Mouse (Mus musculus) hindbrain, embryonic 16.5 days (tissue): ENCODE results near the gene Vmn2r111. TPM values are rescaled to one million over a fixed set of nuclear protein-coding genes. Genes with fewer than 3 reads are reported as not detected.
"Not testable (repeated sequence)": the region's sequence is repeated elsewhere in the genome, so short reads cannot be mapped to it uniquely, and the experiment has no call there.

Source experiments
- ATAC-seq: fragments of 200-750 bp; cut with Nextera tagmentation; 2 replicates; pipeline ENCODE4 v1.8.0; 2017; ENCODE audit warnings: moderate TSS enrichment, moderate library complexity
- H3K27ac ChIP-seq: fragments of 300-500 bp; sonication (generic); 2 replicates; pipeline ENCODE4 v1.5.1; 2014; ENCODE audit warnings: low read depth, mild to moderate bottlenecking, control low read depth, low read length, moderate library complexity
- H3K27me3 ChIP-seq: fragments of 300-500 bp; sonication (generic); replicated peaks from 2 replicates; pipeline ENCODE4 v1.6.1; 2014; ENCODE audit warnings: low read length; ENCODE audit not compliant: control insufficient read depth, insufficient read depth
- H3K36me3 ChIP-seq: fragments of 300-500 bp; sonication (generic); 2 replicates; pipeline ENCODE4 v1.6.1; 2014; ENCODE audit warnings: mild to moderate bottlenecking, low read length, moderate library complexity, mixed read lengths; ENCODE audit not compliant: control insufficient read depth, insufficient read depth
- H3K4me1 ChIP-seq: fragments of 300-500 bp; sonication (generic); 2 replicates; pipeline ENCODE4 v1.6.1; 2014; ENCODE audit warnings: low read depth, low read length; ENCODE audit not compliant: control insufficient read depth, insufficient read depth
- H3K4me2 ChIP-seq: fragments of 300-500 bp; sonication (generic); 2 replicates; pipeline ENCODE4 v1.6.1; 2014; ENCODE audit warnings: mild to moderate bottlenecking, low read length, control low read depth, moderate library complexity
- H3K4me3 ChIP-seq: fragments of 300-500 bp; sonication (generic); 2 replicates; pipeline ENCODE4 v1.5.1; 2014; ENCODE audit warnings: mild to moderate bottlenecking, low read length, control low read depth, moderate library complexity
- H3K9ac ChIP-seq: fragments of 300-500 bp; sonication (generic); 2 replicates; pipeline ENCODE4 v1.6.1; 2014; ENCODE audit warnings: low read depth, mild to moderate bottlenecking, control low read depth, low read length, moderate library complexity
- H3K9me3 ChIP-seq: fragments of 300-500 bp; sonication (generic); 2 replicates; pipeline ENCODE4 v1.6.1; 2014; ENCODE audit warnings: mild to moderate bottlenecking, low read length, moderate library complexity; ENCODE audit not compliant: control insufficient read depth
- WGBS: fragments of 180-500 bp; shearing (Covaris S2); extraction: QIAGEN DNeasy Blood & Tissue Kit; methylation state at CpG from one replicate; pipeline ENCODE4 v1.1.7; 2014; 5-methylcytosine and 5-hydroxymethylcytosine counted together
- polyA plus RNA-seq: library from polyadenylated mRNA; unstranded; fragments of >200 nt; fragmentation: Nextera tagmentation; extraction: Ambion mirVana; gene quantifications from 2 replicates; pipeline ENCODE4 v1.2.1, GENCODE M21; 2015

The Vmn2r111 gene
- not detected in 2 replicates for polyA plus RNA-seq

DNA sequence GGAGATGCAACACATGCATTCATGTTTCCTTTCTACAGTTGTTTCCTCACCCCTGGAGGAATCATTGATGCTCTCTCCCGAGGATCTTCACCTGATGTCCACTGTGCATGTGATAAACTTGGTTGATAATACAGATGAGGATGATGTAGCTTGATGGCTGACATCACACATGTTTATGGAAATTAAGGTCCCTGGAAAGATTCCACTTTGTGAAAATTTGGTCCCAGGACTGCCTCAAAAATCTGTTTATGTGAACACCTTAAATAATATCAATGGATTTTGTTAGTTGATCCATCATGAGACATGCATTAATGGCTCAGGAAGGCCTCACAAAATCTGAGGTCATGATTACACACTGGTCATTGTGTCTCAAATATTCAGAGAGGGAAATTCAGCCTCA is at the start of gene Vmn2r111:
Vmn2r111 (minus strand) TSS at position 101 of the 400 bp plus-strand sequence.
- 71% methylated on average over 1 of the region's 1 CpGs for WGBS
- not testable (repeated sequence) for H3K9ac ChIP-seq, H3K27me3 ChIP-seq, H3K36me3 ChIP-seq, H3K9me3 ChIP-seq, H3K4me3 ChIP-seq, H3K4me1 ChIP-seq, H3K4me2 ChIP-seq, H3K27ac ChIP-seq, ATAC-seq

DNA sequence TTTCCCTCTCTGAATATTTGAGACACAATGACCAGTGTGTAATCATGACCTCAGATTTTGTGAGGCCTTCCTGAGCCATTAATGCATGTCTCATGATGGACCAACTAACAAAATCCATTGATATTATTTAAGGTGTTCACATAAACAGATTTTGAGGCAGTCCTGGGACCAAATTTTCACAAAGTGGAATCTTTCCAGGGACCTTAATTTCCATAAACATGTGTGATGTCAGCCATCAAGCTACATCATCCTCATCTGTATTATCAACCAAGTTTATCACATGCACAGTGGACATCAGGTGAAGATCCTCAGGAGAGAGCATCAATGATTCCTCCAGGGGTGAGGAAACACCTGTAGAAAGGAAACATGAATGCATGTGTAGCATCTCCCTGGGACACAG is 27.4 kb upstream of the Vmn2r111 start, which contains the start of gene Vmn2r112:
Vmn2r112 (plus strand) TSS at position 301 of the 400 bp plus-strand sequence.
- not testable (repeated sequence) for H3K36me3 ChIP-seq, H3K4me3 ChIP-seq, H3K27ac ChIP-seq, H3K9ac ChIP-seq, H3K4me1 ChIP-seq, H3K27me3 ChIP-seq, H3K9me3 ChIP-seq, H3K4me2 ChIP-seq, ATAC-seq

GRCm38 (mm10) chr17:22520467-22520866 is 52.8 kb downstream of the Vmn2r111 start:
- H3K27ac ChIP-seq, H3K36me3 ChIP-seq, H3K4me1 ChIP-seq, H3K4me2 ChIP-seq, H3K4me3 ChIP-seq, H3K9ac ChIP-seq, H3K9me3 ChIP-seq, H3K27me3 ChIP-seq, ATAC-seq: not testable (repeated sequence)
- 88% methylated on average over 7 of the region's 7 CpGs for WGBS

- not testable (repeated sequence) for H3K36me3 ChIP-seq, H3K9ac ChIP-seq, H3K4me2 ChIP-seq, H3K27me3 ChIP-seq, ATAC-seq, H3K9me3 ChIP-seq, H3K4me3 ChIP-seq, H3K4me1 ChIP-seq, H3K27ac ChIP-seq
- 80% methylated on average over 3 of the region's 3 CpGs for WGBS
Measured at GRCm38 (mm10) chr17:22520037-22520436, 53.2 kb downstream of the Vmn2r111 start.

- ATAC-seq = no peak
- Histone ChIP-seq H3K27me3 (no peaks in the 10 kb centered on the region), H3K36me3 (no peaks in the 10 kb centered on the region), H3K4me3 (no peak overlapping the region), H3K4me2 (no peak overlapping the region), H3K9me3 (peaks cover 9% of the 10 kb centered on the region; the same call in 1 of the 2 replicates), H3K27ac (no peak overlapping the region), H3K9ac (no peak overlapping the region), H3K4me1 (no peaks in the 10 kb centered on the region)
- WGBS = 79% methylated on average over 4 of the region's 4 CpGs
Measured at GRCm38 (mm10) chr17:22497120-22497519, 76.2 kb downstream of the Vmn2r111 start.

Other genes starting within 250 kb of the Vmn2r111 start
- gene Zfp944, start 212.1 kb downstream of the Vmn2r111 start, polyA plus RNA-seq = 12.1 and 13.8 TPM in 2 replicates
- 8.6 and 9.0 TPM in 2 replicates for gene Zfp758, start 212.0 kb downstream of the Vmn2r111 start, polyA plus RNA-seq
- 34.4 and 35.8 TPM in 2 replicates for gene Zfp946, start 149.3 kb downstream of the Vmn2r111 start, polyA plus RNA-seq
- not detected in 2 replicates for gene Vmn2r112, start 27.5 kb upstream of the Vmn2r111 start, polyA plus RNA-seq